ENCODE assay signal across 14 mouse cellular contexts in genomic region chr1:120910801-120911200, GRCm38 (mm10).
DNase-seq lines count a peak whose midpoint lies in the region; ATAC-seq lines count a peak whose summit lies in the region.
"Had no signal": no experiment of that assay in that cellular context is flagged by ENCODE, and none has a peak within 500 bp of the region (broad histone marks: within the 10 kb centered on the region; RNA-seq: fewer than 3 reads in every experiment).

No protein-coding gene starts in this region.

- H3K4me3 ChIP-seq in hindbrain, embryonic 15.5 days: no peak overlapping the region
- H3K4me3 ChIP-seq: forebrain, embryonic 13.5 days; limb, embryonic 13.5 days; liver, embryonic 15.5 days had no signal

- H3K27ac ChIP-seq in hindbrain, embryonic 15.5 days (replicated peaks): no peak overlapping the region
- H3K27ac ChIP-seq: forebrain, embryonic 13.5 days; limb, embryonic 13.5 days; liver, embryonic 15.5 days had no signal

- no peak overlapping the region for H3K4me2 ChIP-seq in hindbrain, embryonic 15.5 days
- H3K4me2 ChIP-seq: forebrain, embryonic 13.5 days; limb, embryonic 13.5 days; liver, embryonic 15.5 days had no signal

- ATAC-seq in hindbrain, embryonic 15.5 days (ENCODE audit: low FRiP score, low read depth): peak; percentile 56; the same call in 1 of the 2 replicates
- no peak for ATAC-seq in erythroblast, adult 5-6 weeks (replicated peaks; ENCODE audit: low FRiP score, poor library complexity, severe bottlenecking)
- ATAC-seq in megakaryocyte, adult 5-6 weeks (ENCODE audit: poor library complexity, severe bottlenecking): no peak
- ATAC-seq: forebrain, embryonic 13.5 days had no signal

- no peaks in the 10 kb centered on the region for H3K9me3 ChIP-seq in hindbrain, embryonic 15.5 days
- H3K9me3 ChIP-seq: forebrain, embryonic 13.5 days; liver, embryonic 15.5 days had no signal

- DNase-seq in 3T3-L1 (ENCODE audit: low read depth, low spot score): peak; percentile 63
- DNase-seq in adrenal gland, adult 8-10 months: peak; percentile 9
- DNase-seq in embryo, embryonic 11.5 days (ENCODE audit: low read depth, low spot score): peak; percentile 17
- no peak for DNase-seq in heart, postnatal 25 days (ENCODE audit: low spot score)
- no peak for DNase-seq in layer of hippocampus, adult 11-12 months (ENCODE audit: low spot score)
- DNase-seq: cerebellum, postnatal 10 days; midbrain, embryonic 14.5 days; retina, postnatal 1 day had no signal

- no peak overlapping the region for H3K9ac ChIP-seq in hindbrain, embryonic 15.5 days
- H3K9ac ChIP-seq: forebrain, embryonic 13.5 days; limb, embryonic 13.5 days; liver, embryonic 15.5 days had no signal

- intact Hi-C loops in heart, postnatal 25 days (cut with DNase I): no loop called here

- no peaks in the 10 kb centered on the region; the same call in 1 of the 2 replicates for H3K4me1 ChIP-seq in hindbrain, embryonic 15.5 days (replicated peaks)
- H3K4me1 ChIP-seq: limb, embryonic 13.5 days; liver, embryonic 15.5 days had no signal

- 0 out of 2 replicates have a peak, but pooled peaks cover 3% of the 10 kb centered on the region for H3K27me3 ChIP-seq in hindbrain, embryonic 15.5 days
- H3K27me3 ChIP-seq: forebrain, embryonic 13.5 days; limb, embryonic 13.5 days; liver, embryonic 15.5 days had no signal

- WGBS in hindbrain, embryonic 15.5 days: 45% methylated on average over 6 of the region's 6 CpGs

- no peaks in the 10 kb centered on the region for H3K36me3 ChIP-seq in hindbrain, embryonic 15.5 days
- H3K36me3 ChIP-seq: limb, embryonic 13.5 days; liver, embryonic 15.5 days had no signal

Comparison
In these comparisons a context has a peak if more than half of its experiments do, and no peak if none do; other contexts are left out.
1. DNase-seq: peak in 3T3-L1 (single experiment), adrenal gland, adult 8-10 months (single experiment) and embryo, embryonic 11.5 days (single experiment); none in heart, postnatal 25 days (single experiment) and layer of hippocampus, adult 11-12 months (single experiment).